Comparison of ENCODE assay signal across 7 mouse cellular contexts in the genomic region with DNA sequence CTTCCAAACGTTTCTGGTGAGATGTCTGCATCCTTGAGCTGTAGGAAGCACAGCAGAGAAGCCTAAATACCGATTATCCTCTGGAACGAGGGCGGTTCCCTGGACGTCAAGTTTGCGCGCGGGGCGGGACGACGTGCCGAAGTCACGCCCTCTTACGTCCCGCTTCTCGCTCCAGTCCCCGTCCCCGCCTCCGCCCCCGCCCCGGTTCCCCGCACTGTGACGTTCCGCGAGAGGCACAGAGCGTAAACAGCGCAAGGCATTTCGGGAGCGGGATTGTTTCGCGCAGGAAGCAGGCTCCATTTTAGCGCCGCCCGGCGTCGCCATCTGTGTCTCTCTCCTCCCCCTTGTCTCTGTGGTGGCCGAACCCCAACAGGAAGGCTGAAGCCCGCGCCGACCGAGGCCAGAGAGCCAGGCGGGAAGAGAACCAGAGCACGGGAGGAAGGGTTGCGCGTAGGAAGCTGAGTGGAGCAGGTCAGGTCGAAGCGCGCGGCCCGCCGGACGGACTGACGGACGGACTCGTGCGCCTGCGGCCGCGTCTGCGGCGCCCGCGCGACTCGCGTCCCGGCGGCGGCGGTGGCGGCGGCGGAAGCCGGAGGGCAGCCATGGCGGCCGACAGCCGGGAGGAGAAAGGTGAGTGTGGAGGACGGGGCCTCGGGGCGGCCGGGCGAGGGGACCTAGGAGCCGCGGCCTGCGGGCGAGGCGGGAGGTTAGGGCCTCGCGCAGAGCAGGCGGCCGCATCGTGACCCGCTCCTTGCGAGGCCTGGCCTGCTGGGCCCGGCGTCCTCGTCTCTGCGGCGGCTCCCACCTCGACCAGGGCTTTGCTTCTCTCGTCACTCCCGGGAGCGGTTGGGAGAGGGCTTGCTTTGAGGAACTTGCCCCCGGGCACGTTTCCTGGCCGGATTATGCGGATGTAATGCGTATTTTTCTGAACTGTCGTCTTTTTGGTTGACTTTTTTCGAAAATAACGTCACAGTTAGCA. TPM values are rescaled to one million over a fixed set of nuclear protein-coding genes. Genes with fewer than 3 reads are reported as not detected.
DNase-seq lines count a peak whose midpoint lies in the region; ATAC-seq lines count a peak whose summit lies in the region.

Gene Ythdc1, plus strand, starts transcription at position 260 of the 979 bp plus-strand sequence.

- no peaks in the 10 kb centered on the region for H3K36me3 ChIP-seq in intestine, embryonic 15.5 days
- H3K36me3 ChIP-seq in midbrain, embryonic 10.5 days, result peaks cover 16% of the 10 kb centered on the region

- H3K4me1 ChIP-seq in intestine, embryonic 15.5 days (replicated peaks), result no peaks in the 10 kb centered on the region
- H3K4me1 ChIP-seq in midbrain, embryonic 10.5 days, result peaks cover 12% of the 10 kb centered on the region

- peak; percentile 96 for DNase-seq in adrenal gland, adult 2 months
- peak; percentile 93 for DNase-seq in embryo, embryonic 11.5 days (ENCODE audit: low read depth, low spot score)
- DNase-seq in gastrocnemius, postnatal 36 days, result peak; percentile 86 to 90
- DNase-seq in left cerebral cortex, postnatal 25 days (ENCODE audit: low spot score in 2 of 2), result peak; percentile 96 to 97
- peak; percentile 96 for DNase-seq in midbrain, embryonic 10.5 days (ENCODE audit: low spot score)
- DNase-seq in right cerebral cortex, postnatal 4 days, result peak; percentile 96

- H3K9ac ChIP-seq in intestine, embryonic 15.5 days, result peak within 1 kb of the TSS; percentile 100

- H3K9me3 ChIP-seq in intestine, embryonic 15.5 days, result no peaks in the 10 kb centered on the region
- H3K9me3 ChIP-seq in midbrain, embryonic 10.5 days (replicated peaks), result no peaks in the 10 kb centered on the region

- peak within 1 kb of the TSS; percentile 98 for H3K27ac ChIP-seq in intestine, embryonic 15.5 days
- peak within 1 kb of the TSS; percentile 99 for H3K27ac ChIP-seq in midbrain, embryonic 10.5 days (replicated peaks)

- peak within 1 kb of the TSS; percentile 98 for H3K4me3 ChIP-seq in intestine, embryonic 15.5 days (replicated peaks)
- H3K4me3 ChIP-seq in midbrain, embryonic 10.5 days, result peak within 1 kb of the TSS; percentile 91

- peak within 1 kb of the TSS; percentile 51 for H3K4me2 ChIP-seq in intestine, embryonic 15.5 days (replicated peaks)

- H3K27me3 ChIP-seq in intestine, embryonic 15.5 days (replicated peaks), result no peaks in the 10 kb centered on the region
- H3K27me3 ChIP-seq in midbrain, embryonic 10.5 days (ENCODE audit: low read depth, poor library complexity, severe bottlenecking), result no peaks in the 10 kb centered on the region

- under 1% methylated on average over 102 of the region's 111 CpGs for WGBS in intestine, embryonic 15.5 days
- WGBS in midbrain, embryonic 10.5 days, result under 1% methylated on average over 84 of the region's 111 CpGs

- intact Hi-C loops in gastrocnemius, postnatal 36 days (cut with DNase I), result no loop called here
- intact Hi-C loops in left cerebral cortex, postnatal 25 days (cut with DNase I), result loop anchor here (2.0 kb wide), 1 partner anchor 631 kb away; the partner anchor contains the start of gene Uba6

- peak; percentile 99 for ATAC-seq in intestine, embryonic 15.5 days

RNA-seq across cellular contexts. Expression of gene Ythdc1, which starts in this region (rescaled TPM):
- 10 to 100 TPM; 41.2 to 88.2 TPM for total RNA-seq in adrenal gland, adult 2 months (2021)
- 2.7 and 4.5 TPM in 2 replicates for polyA plus RNA-seq in adrenal gland, adult 2 months (2012; rRNA removed)
- 10 to 100 TPM; 21.2 to 23.5 TPM for total RNA-seq in gastrocnemius, postnatal 36 days (2021)
- 31.5 and 35.2 TPM in 2 replicates for polyA plus RNA-seq in intestine, embryonic 15.5 days (2015; fragmentation: Nextera tagmentation; extraction: Ambion mirVana)
- 10 to 100 TPM; 58.4 to 59.5 TPM for total RNA-seq in left cerebral cortex, postnatal 25 days (2021)
- polyA plus RNA-seq in midbrain, embryonic 10.5 days (2016; fragmentation: Nextera tagmentation; extraction: Ambion mirVana), result 35.5 and 38.5 TPM in 2 replicates

Comparison
In these comparisons a context has a peak if more than half of its experiments do, and no peak if none do; other contexts are left out.
1. Peak in every context shown above with its lines: DNase-seq, ATAC-seq, H3K4me3 ChIP-seq and H3K27ac ChIP-seq.